Mouse (Mus musculus) MEL-GATA-1-ER (cell line): ENCODE results near the gene Foxp1.

Experiments used
- DNase-seq: peaks from one replicate; pipeline ENCODE4 v3.0.0-alpha.2; 2012; ENCODE audit warnings: low read depth; ENCODE audit errors: extremely low read depth

Foxp1 gene

DNA sequence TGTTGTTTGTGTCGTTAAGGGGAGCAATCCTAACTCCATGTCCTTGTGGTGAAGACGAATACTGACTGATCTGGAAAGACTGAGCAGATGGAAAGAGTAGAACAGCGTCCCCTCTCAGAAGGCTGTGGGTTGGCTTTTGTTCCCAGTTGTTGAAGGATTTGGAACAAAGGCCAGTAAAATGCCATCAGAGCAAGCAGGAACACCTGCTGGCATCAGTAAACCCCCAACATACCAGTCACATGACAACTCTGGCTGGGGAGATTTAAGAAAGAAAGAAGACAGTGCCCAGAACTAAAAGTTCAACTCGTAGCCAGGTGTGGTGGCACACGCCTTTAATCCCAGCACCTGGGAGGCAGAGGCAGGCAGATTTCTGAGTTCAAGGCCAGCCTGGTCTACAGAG is 549.1 kb downstream of the Foxp1 start:
- no peak for DNase-seq

DNA sequence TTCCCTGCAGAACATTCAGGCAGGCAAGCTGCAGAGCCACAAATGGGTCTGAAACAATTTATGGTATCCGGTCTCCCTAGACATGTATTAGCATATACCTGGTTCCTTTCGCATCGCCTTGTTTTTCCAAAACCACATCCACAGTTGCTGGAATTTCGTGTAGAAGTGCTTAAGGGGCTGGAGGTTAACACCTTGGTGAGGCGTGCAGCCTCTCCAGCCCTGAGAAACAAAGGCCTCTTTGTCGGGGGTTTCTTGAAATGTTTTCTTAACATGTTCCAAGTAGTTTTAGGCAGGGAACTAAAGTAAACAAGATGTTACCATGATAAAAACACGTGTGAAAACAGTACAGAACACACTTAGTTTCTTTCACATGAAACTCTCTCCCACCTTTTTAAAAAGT is 550.1 kb downstream of the Foxp1 start:
- DNase-seq, result no peak

DNA sequence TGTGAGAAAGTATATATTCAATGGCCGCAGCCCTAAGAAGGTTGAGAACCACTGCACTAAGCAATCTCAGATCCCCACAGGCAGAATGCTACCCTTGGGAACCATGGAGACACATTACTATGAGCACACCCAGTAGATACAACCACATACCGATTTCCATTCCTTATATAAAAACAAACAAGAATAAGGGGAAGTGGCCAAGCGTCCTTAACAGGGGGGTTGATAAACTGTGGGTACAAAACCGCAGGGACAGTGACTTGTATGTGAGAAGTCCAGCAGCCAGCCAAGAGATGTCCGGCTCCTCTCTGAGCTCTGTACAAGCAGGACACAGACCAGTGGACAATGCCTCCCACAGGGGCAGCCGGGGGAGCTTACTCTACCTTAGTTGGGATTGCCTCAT is 563.2 kb downstream of the Foxp1 start:
- peak; percentile 49 for DNase-seq

DNA sequence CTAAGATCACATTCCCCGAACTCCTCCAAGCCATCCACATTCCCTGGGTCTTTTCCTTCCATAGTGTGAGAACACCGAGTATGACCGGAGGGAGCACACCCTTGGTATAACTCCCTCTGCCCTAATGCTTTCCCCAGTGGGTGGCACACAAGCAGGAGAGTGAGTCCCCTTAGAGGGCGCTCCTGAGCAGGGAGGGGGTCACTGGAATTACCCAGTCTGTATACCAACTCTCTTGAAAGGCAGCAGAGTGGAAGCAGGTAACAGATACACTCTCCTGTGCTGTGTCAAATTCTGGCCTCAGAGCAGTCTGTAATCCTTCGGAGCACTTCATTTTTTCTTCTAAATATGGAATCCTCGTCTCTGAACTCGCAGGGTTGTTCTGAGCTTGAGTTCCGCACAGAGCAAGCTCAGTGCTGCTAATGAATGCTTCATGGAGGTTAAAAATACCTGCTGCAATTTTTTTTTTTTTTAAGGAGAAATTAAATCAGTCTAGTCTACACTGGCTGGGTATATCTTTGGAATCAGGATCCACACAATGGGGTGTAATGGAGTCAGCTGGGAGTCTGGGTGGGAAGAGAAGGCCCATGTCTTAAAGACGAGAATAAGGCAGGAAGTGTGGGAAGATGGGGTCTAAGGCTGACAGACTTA is 565.9 kb downstream of the Foxp1 start:
- no peak for DNase-seq

DNA sequence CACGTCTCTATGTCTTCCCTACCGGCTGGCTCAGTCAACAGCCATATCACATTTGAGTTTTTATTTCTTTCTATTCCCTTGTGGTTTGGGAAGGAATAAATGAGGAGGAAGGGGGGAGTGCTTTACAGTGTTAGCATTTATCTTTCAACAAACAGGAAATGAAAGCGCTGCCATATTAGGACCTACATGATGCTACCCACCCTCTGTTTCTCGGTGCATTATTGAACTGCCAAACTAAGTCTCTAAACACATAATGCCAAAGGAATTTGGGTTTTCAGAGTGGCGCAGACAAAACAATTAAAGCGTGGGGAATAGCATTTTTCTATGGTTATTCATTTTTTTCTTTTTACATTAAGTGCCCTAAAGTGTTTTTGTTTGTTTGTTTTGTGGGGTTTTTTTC is 566.8 kb downstream of the Foxp1 start:
- no peak for DNase-seq

DNA sequence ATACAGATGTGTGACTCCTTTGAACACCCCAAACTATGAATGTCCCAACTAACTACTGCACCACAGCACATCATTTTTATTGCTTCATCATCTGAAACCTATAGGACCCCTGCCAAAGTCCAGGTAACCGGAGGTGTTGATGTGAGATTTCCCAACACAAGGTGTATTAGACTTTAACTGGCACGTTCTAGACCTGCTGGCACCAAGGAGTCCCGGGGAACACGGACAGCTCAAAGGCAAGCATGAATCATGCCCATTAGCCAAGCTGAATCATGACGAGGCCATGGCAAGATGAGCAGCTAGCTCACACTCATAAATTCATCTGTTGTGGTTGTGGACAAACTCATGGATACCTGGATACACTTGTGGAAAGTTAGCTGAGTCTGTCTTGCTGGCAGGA is 568.1 kb downstream of the Foxp1 start:
- DNase-seq, result no peak

DNA sequence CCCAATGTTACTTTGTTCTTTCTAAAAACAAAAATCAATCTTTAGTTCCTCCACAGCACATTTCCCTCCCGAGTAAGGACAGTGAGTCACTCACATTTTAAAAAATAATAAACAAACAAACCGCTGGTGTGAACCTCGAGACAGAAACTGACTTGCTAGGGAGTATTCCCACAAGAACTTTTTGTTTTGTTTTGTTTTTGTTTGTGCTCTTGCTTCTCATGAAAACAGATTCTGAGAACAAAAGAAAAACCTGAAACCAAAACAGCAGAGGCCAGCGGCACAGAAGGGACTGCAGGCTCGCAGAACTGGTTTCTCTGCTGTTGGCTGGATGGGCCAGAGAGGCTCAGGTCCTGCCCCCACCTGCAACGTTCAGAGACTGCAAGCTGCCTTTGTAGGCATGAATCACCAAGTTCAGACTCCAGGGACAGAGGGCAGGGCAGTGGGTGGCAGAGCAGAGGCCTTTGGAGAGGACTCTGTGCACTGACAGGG is 572.8 kb downstream of the Foxp1 start:
- no peak for DNase-seq

DNA sequence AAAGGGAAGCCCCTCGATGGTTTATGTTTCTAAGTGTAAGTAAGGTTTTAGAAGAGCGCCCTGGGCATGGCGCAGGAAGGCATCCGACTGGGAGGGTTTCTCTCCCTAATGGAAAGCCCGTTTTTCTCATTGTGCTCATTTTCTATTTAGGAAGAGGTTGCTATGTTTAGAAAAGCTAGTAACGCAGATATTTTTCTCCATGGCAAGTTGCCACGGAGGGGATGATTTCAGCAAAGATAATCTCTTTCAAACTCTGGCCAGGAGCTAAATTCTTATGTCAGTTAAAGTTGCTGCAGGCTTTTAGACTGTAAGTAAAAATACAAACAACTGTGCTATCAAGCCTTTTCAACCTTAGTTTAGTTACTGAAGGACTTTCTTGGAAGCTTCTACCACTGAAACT is 573.2 kb downstream of the Foxp1 start:
- DNase-seq, result no peak

DNA sequence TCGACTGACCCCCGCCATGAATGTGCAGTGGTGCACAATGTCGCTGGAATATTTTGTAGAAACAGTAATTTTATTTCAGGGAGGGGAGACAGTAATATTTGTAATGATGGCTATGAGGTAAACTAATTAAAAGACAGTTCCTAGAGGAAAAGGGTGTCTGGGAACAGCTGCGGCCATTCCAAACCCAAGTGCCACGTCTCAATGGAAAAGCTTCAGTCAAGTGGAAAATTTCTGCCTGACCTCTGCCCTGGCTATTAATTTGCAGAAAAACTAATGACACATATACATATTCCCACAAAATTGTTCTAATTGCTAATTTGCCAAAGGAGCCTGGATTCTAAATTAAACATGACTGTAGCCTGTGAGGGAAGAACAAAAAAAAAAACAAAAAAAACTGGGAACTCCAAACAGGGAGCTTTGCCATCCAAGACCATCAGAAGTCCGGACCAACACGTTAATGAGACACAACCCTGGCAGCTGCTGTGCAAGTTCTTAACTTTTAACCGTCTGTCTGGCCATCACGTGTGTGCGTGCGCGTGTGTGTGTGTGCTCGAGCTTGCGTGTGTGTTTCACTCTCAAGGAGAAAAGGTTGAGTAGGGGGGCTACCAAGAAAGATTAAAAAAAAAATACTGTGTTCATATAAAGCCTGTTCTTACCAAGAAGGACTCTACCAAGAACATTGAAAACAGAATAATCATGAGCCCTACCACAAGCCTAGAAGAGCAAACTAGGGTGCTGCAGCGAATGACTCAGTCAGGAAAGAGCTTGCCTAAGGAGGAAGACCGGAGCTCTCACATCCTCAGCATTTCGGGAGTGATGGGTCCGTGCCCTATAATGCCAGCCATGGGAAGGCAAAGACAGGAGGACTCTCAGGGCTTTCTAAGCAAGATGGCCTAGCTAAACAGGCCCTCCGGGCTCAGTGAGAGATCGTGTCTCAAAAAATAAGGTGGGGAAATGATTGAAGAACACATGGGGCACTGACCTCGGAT is 574.1 kb downstream of the Foxp1 start:
- no peak for DNase-seq

DNA sequence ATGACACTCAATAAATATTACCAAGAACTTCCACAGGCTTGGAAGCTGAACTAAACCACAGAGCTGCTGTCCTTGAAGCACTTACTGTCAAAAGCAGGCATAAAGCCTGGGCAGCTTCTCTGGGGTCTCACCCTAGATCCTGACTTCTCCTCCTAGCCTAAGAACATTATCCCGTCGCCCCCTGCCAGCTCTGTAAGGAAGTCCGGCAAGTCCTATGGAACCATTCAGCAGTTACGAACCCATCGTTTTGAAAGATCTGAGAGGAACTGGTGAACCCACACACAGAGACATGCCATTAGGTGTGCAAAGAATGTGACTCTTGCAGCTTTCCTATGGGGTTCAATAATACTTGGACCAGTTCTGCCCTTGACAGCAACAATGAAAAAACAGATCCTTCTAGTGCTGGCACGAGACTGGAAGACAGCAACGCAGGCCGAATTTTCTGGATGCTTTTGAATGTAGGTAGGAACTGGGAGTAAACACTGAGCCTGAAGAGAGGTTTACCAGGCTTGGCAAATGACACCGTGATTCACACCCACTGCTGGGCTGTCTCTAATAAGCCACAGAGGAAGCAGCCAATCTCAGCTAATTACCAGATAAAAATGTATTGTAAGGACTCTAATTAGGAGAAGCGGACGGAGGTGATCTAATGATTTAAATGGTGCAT is 574.9 kb downstream of the Foxp1 start:
- DNase-seq, result no peak

DNA sequence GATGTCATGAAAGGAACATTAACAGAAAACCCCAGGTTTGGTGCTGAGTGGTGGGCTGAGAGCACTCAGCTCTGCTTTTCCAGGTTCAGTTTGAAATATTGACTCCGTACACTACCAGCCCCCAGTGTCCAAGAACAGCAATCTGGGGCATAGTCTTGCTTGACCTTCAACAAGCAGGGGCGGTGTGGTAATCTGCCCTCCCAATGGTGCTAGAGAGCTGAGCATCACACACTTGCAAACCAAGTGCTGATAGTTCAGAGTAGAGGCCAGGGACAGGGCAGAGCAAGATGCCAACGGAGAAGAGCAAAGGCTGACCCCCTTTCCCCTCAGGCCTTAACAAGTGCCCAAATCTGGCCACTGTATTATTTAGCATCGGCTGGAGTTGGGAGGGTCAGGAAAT is 575.8 kb downstream of the Foxp1 start:
- DNase-seq, result no peak

DNA sequence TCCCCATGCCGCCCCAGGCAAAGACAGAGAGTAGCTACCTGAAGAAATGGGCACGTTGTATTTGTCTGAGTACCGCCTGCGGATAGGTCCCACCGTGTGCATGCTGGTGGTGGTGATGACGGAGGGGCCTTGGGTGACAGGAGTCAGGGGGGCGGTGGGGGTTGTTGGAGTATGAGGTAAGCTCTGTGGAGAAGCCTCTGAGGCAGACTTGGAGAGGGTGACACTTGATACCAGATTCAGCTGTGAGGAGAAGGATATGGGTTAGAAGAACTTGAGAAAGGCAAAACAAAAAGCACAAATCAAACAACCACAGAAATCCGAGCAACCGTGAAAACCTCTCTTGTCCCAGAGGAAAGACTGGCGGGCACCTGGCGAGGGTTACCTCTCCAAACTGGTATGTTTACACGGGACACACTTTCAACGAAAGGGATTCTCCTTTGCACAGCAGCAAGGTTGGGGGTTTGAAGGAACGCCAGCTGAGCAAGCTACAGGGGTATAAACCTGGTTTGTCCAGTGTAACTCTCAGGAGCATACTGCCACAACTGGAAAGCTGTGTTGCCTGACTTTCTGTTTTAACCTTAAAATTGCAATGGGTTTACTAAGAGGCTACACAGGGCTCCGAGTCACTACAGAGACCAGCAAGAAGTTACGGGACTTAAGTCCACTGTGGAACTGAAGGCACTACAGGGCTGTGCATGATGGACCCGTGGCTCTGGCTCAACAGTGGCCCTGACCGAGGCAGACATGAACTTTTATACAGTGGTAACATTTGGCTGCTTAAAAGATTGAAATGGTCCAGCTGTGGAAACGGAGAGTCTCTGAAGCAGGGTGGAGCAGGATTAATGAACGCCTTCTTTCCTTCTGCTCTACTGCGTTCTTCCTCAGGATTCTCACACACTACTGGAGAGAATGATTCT is 576.8 kb downstream of the Foxp1 start:
- no peak for DNase-seq

DNA sequence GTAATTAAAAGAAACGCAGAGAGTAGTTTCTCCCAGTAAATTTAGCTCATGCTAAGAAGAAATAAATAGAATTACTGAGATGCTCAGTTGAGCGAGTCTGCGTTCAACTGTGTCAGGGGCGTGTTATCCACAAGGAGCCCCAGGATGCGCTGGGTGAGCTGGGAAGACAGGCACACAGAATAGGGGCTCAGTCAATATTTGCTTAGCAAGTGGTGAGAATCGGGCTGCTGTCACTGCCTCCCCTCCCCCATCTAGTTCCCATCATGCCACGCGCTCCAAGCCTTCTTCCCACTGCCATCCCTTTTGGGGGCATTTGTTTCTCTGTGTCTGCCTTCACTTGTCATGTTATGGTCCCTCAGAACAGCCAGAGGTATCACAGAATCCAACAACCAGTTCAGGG is 584.2 kb downstream of the Foxp1 start:
- DNase-seq, result no peak

DNA sequence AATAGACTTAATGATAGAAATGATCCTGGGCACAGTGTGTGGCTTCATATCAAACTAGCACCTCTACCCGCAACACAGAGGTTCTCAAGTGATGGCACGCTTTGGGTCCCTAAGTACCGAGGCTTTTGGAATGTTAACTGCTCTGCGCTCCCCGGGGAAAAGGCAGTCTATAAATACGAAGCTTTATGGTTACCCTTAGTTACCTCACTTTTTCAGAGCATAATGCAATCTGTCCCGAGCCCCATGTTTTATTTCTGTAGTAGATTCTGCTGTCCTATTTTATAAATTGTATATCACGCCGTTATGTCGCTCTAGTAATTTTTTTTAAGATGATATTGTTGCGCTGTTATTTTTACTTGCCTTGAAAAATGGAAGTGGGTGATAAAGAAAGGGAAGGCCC is 585.0 kb downstream of the Foxp1 start:
- DNase-seq, result no peak

DNA sequence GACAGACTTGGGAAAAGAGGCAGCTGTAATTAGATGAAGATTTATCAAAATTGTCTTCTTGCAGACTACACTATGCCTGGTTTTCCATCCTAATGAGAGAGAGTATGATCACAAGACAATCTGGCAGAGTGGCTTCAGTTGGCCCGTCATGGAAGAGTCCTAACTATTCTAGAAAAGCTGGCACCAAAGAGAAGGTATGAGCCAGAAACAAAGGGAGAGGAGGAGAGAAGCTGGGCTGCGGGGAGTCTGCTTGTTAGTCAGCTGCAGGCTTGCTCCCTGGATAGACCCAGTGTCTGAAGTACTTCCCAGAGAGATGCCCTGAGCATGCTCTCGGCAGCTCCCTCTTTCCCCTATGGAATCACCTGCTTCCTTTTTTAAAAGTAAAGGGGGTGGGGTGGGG is 586.1 kb downstream of the Foxp1 start:
- DNase-seq, result no peak

DNA sequence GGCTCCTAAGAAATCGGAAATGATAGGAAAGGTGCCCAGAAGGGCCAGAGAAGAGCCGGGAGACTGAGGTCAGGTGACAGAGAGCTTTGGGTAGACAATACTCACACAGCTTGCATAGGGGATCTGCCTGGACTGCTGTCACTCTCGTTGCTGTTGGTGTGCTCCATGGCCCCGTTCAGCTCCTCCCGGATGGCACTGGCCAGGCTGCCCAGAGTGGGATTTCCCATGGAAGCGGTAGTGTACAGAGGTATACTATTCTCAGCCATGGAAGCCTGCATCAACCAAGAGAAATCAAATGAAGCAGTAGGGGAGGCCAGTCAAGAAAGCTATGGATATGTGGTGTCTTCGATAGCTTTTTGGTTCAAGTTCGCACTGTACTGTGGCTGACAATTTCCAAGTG is 587.4 kb downstream of the Foxp1 start:
- no peak for DNase-seq

DNA sequence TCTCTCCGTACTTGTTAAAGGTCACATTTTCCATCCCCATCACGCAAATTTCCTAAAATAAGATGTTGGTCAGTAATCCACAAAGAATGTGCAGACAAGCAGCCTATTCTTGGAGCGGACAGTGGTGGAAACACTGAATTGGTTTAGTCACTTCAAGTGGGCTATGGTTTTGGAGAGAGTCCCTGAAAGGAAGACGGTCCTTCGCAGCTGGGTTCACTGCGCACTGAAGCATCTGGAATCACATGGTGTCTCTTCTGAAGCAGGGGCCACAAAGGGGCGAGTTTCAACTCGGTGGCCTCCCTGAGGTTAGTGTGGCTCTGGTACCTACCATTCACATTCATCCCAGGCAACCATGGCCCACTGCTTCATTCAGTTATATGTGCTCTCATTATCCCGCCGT is 588.1 kb downstream of the Foxp1 start:
- no peak for DNase-seq

DNA sequence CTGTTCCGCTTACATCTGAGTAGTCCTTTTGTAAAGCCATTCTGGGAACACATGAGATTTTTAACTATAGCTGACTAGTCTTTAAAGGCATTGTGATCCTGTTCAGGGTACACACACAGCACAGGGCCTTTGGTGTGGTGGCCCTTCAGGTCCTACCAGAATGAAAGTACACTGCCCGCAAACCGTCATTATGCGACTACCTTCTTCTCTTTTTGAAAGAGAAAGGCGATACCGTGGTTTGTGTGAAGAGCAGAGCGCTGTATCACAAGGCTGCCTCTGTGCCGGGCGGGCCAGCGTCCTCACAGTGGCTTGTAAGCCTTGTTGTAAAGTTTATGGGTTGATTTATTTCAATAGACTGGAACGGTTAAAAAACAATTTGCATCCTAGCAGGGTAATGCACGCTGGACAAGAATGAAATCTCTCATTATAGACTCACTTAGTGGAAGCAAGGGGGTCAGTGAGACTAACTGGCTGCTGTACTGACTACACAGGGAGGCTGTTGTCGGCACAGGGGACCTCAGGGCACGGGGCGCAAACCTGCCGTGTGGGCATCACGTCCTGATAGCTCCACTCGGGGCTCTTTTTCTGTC is 589.3 kb downstream of the Foxp1 start:
- no peak for DNase-seq

DNA sequence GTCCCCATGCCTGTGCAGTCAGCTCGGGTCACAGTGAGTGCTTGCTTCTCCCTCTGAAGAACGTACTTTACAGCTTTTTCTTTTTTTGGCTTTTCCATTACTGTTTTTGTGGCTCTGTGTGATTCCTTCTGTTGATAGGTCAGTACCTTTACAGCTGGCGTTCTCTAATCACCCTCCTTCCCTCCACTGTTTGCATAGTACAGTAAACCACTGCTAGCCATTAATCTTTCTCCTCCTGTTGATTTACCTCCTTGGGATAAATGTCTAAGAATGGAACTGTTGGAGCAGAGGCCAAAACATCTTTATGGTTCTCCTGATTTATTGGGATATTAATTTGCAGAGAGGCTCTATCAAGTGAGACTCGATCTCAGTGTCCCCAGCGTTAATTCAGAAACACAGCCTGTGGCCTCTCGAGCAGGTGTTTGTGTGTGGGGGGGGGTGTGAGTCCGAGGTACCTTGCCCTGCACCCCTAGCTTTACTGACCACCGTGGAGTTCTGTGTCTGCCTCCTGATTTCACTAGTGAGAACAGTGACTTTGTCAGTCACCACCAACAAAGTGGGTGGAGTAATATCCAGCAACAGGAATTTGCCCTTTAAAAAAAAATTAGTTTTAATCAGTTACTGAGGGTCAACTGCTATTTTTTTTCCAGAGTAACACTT is 590.5 kb downstream of the Foxp1 start:
- DNase-seq, result no peak

DNA sequence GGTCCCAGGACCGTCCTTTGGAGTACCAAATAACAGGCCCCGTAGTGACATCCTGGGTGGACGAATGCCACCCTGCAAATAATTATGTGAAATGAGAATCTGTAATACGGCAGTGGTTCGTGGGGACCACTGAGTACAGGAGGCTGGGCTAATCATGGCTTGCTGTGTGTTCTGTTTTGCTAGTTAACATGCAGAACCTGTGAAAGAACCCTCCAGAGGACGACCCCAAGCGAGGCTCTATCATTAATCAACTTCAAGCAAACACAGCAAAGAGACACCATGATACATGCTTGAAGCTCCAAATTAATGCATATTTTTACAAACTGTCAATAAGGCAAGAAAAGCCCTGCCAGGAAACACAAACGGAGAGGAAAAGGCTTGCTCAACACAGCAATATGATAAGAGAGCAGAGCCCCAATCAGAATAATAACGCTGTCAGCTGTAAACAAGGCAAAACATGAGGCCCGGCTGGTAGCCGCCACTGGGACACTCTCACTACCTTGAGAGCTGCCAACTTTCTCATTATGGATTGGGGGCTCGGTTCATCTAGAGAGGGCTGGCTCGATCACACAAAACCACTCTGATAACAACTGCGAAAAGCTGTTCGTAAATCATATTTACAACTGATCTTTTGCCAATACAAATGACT is 591.7 kb downstream of the Foxp1 start:
- DNase-seq, result no peak
